Mouse (Mus musculus): ENCODE results near the gene S100a1. TPM values are rescaled to one million over a fixed set of nuclear protein-coding genes. Genes with fewer than 3 reads are reported as not detected.

The S100a1 gene
- polyA plus RNA-seq, 1 experiment from 2014 or later = 13.0 TPM

DNA sequence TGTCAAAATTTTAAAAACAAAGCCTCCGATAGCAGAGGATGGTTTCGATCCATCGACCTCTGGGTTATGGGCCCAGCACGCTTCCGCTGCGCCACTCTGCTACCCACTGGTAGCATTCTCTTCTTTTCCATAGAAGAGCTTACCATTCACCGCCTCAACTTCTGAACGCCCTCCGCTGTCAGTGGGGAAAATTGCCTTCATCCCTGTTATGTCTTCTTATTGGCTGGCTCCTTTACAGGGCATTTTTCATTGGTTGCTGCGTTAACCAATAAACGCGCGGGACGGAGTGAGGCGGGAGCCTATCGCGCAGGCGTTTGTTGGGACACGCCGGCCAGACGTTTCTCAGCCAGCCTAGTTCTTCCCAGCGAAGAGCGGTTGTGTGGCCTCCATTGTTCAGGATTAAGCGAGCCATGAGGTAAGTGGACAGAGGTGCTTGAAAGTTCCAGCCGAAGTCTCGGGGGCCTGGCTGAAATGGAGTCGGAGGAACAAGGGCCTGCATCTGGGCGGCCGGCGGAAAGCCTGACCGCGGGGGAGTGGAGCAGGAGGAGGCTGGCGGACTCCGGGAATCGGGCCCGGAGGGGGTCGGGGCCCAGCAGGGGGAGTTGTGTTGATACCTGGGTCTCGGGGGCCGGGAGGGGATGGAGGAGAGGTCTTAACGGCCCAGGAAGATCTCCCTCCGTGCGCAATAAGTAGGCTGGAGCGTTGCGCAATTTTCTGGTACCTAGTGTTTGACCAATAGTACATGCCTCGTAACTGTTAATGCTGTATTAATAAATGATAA is 38.2 kb downstream of the S100a1 start, which contains the start of gene Ilf2:
Gene Ilf2 (plus strand): TSS at position 296 of the 781 bp plus-strand sequence.
- Histone ChIP-seq H3K9me3 (no peaks in the 10 kb centered on the region), H3K9ac (peak within 1 kb of the TSS; percentile 94), H3K4me3 (peak within 1 kb of the TSS; percentile 73), H3K4me1 (replicated peaks) (peaks cover 14% of the 10 kb centered on the region), H3K36me3 (peaks cover 34% of the 10 kb centered on the region), H3K27ac (replicated peaks) (peak within 1 kb of the TSS; percentile 95), H3K4me2 (peak within 1 kb of the TSS; percentile 80), H3K27me3 (no peaks in the 10 kb centered on the region)
- under 1% methylated on average over 45 of the region's 45 CpGs for WGBS
- peak; percentile 99 for ATAC-seq (ENCODE audit: low read depth)

GRCm38 (mm10) chr3:90475151-90475830 is 38.9 kb downstream of the S100a1 start:
- Histone ChIP-seq H3K36me3 (peaks cover 26% of the 10 kb centered on the region), H3K9ac (no peak overlapping the region), H3K4me3 (peak overlapping the region; percentile 33), H3K27ac (replicated peaks) (no peak overlapping the region), H3K9me3 (no peaks in the 10 kb centered on the region), H3K4me1 (replicated peaks) (peaks cover 14% of the 10 kb centered on the region), H3K4me2 (peak overlapping the region; percentile 45), H3K27me3 (no peaks in the 10 kb centered on the region)
- ATAC-seq (ENCODE audit: low read depth) = peak; percentile 13
- 41% methylated on average over 16 of the region's 16 CpGs for WGBS

DNA sequence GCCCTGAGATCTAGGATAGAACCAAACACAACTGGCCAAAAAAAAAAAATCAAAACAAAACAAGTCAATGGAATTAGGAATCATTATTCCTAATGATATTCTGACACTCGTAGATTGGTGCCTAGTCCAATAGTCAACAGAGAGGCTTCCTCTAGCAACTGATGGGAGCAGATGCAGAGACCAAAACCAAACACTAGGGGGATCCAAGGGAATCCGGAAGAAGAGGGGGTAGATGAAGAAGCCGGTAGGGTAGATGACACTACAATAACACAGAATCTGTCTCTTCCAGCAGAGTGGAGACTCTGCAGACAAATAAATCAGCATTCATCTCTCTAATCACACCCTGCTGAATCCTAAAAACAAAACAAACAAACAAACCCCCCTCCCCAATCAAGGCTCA is 42.0 kb downstream of the S100a1 start:
- ATAC-seq (ENCODE audit: low read depth) = no peak
- peaks cover 3% of the 10 kb centered on the region; the same call in 1 of the 2 replicates for H3K27me3 ChIP-seq
- WGBS = 43% methylated on average over 3 of the region's 3 CpGs

DNA sequence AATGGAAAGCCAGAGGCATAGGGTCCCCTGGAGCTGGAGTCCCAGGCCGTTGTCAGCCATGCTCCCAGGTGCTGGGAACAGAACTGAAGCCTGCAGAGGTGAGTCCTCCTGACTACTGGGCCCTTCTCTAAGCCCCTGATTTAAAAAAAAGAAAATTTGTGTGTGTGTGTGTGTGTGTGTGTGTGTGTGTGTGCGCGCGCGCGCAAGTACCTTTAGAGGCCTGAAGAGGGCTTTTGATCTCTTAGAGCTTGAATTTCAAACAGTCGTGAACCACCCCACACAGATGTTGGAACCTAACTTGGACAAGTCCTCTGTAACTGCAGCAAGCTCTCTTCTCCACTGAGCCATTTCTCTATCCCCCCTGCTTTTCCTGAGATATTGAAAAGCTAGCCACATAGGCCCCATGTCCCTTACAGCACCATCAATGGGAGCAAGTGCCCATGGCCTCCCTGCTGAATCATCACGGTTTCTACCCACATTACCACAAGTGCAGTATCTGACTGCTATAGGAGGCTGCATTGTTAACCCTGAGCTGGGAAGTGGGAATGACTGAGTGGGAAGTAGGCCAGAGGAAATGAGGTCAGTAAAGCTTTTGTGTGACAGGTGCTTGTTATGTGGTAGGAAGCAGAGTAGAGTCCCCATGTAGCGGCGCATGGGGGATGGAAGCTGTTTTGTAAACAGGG is 46.4 kb downstream of the S100a1 start:
- peaks cover 43% of the 10 kb centered on the region for H3K27me3 ChIP-seq
- no peak overlapping the region for H3K27ac ChIP-seq (replicated peaks)
- 95% methylated on average over 10 of the region's 10 CpGs for WGBS
- H3K4me3 ChIP-seq = no peak overlapping the region
- ATAC-seq (ENCODE audit: low read depth) = no peak
- peaks cover 21% of the 10 kb centered on the region for H3K4me1 ChIP-seq (replicated peaks)
- no peaks in the 10 kb centered on the region for H3K36me3 ChIP-seq
- H3K9me3 ChIP-seq = no peaks in the 10 kb centered on the region
- H3K4me2 ChIP-seq = no peak overlapping the region
- H3K9ac ChIP-seq = no peak overlapping the region

More for the DNA sequence above, 42.0 kb downstream of the S100a1 start:
- H3K9ac ChIP-seq = no peak overlapping the region
- no peak overlapping the region for H3K27ac ChIP-seq (replicated peaks)
- no peaks in the 10 kb centered on the region for H3K36me3 ChIP-seq
- H3K4me1 ChIP-seq (replicated peaks) = peaks cover 7% of the 10 kb centered on the region
- H3K4me2 ChIP-seq = no peak overlapping the region
- H3K9me3 ChIP-seq = no peaks in the 10 kb centered on the region
- H3K4me3 ChIP-seq = no peak overlapping the region

DNA sequence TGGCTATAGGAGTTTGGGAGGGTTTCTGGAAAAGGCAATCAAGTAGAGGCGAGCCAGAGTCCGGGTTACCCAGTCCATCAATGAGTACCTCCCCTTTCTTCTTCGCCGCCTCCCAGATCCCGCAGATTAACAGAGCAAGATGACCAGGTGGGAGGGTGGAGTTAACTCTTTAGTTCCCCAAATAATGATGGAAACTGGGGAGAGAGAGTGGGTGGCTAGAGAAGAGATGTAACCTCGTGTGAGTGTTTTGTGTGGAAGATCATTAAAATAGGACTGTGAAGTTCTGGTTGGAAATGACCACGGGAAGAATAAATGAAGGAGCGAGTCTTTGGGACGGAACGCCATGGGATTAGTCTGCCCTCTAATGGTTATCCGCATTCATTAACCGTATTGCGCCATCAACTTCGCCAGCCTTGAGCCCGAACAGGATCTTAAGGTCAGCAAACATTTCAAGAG is 47.9 kb downstream of the S100a1 start:
- Histone ChIP-seq H3K4me1 (replicated peaks) (peaks cover 21% of the 10 kb centered on the region), H3K9ac (peak overlapping the region; percentile 65), H3K4me3 (peak overlapping the region; percentile 55), H3K27me3 (peaks cover 57% of the 10 kb centered on the region), H3K9me3 (no peaks in the 10 kb centered on the region), H3K27ac (replicated peaks) (no peak overlapping the region), H3K36me3 (no peaks in the 10 kb centered on the region), H3K4me2 (peak overlapping the region; percentile 94)
- peak; percentile 23; the same call in 1 of the 2 replicates for ATAC-seq (ENCODE audit: low read depth)
- WGBS = under 1% methylated on average over 15 of the region's 15 CpGs

DNA sequence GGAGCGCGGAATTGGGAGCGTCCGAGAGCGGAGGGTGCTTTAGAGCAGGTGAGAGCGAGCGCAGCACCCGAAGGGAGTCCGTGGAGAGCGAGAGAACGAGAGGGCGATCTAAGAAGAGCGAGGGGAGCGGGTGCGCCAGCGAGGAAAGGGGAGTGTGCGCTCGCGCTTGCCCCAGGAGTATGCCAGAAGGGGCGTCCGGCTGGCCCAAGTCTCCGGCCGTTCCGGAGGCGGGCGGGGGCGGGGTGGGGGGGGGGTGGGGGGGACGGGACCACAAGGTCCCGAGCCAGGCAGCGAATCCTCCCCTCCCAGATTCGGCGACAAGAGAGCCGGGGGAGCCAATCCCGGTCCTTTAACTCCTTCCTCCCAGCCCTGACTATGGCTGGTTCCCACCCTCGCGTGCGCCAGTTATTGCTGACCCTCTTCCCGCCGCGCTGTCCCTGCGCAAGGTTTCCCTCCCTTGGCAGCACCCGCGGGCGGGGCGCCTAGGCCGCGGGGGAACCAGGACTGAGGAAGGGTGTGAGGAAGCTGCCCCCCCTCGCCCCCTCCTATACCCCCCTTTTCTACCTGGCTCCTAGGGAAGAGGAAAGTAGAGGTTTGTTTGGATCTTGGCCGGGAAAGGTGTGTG is 48.4 kb downstream of the S100a1 start, which contains the start of gene Npr1:
Gene Npr1 (minus strand): TSS at position 181 of the 625 bp plus-strand sequence.
- ATAC-seq (ENCODE audit: low read depth) = peak; percentile 56
- WGBS = under 1% methylated on average over 36 of the region's 49 CpGs
- no peaks in the 10 kb centered on the region for H3K9me3 ChIP-seq

DNA sequence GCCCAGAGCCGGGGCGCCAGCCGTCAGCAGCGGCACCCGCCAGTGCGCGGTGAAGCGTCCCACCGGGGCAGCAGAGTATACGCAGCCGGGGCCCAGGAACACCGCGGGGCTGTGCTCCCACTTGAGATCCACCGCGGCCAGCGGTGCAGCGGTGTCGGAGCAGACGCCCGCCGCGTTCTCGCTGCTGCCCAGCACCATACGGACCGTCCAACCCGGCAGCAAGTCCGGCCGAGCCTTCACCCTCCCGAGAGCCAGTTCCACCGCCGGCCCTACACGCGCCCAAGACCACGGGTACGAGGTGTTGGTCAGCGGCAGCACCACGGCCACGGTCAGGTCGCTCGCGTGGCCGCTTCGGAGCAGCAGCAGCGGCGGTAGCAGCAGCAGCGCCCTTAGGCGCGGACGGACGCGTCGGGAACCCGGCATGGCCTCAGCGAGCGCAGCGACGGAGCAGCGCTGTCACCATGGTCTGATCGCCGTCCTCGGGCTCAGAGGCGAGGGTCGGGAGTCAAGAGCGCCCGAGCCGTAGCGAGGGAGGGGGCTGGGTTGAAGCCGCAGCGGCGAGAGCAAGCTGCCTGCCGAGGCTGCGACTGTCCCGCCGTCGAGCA is 49.0 kb downstream of the S100a1 start:
- no peaks in the 10 kb centered on the region for H3K9me3 ChIP-seq
- H3K9ac ChIP-seq = peak overlapping the region; percentile 65
- H3K4me3 ChIP-seq = peak overlapping the region; percentile 55
- peaks cover 65% of the 10 kb centered on the region for H3K27me3 ChIP-seq
- H3K4me2 ChIP-seq = peak overlapping the region; percentile 94
- H3K27ac ChIP-seq (replicated peaks) = no peak overlapping the region
- WGBS = under 1% methylated on average over 75 of the region's 75 CpGs
- peaks cover 21% of the 10 kb centered on the region for H3K4me1 ChIP-seq (replicated peaks)
- ATAC-seq (ENCODE audit: low read depth) = peak; percentile 45
- no peaks in the 10 kb centered on the region for H3K36me3 ChIP-seq

More for the DNA sequence above, 48.4 kb downstream of the S100a1 start, which contains the start of gene Npr1:
- Histone ChIP-seq H3K27ac (replicated peaks) (no peak within 1 kb of the TSS), H3K9ac (peak within 1 kb of the TSS; percentile 65), H3K4me2 (peak within 1 kb of the TSS; percentile 94), H3K36me3 (no peaks in the 10 kb centered on the region), H3K4me3 (peak within 1 kb of the TSS; percentile 55), H3K4me1 (replicated peaks) (peaks cover 21% of the 10 kb centered on the region), H3K27me3 (peaks cover 62% of the 10 kb centered on the region)

DNA sequence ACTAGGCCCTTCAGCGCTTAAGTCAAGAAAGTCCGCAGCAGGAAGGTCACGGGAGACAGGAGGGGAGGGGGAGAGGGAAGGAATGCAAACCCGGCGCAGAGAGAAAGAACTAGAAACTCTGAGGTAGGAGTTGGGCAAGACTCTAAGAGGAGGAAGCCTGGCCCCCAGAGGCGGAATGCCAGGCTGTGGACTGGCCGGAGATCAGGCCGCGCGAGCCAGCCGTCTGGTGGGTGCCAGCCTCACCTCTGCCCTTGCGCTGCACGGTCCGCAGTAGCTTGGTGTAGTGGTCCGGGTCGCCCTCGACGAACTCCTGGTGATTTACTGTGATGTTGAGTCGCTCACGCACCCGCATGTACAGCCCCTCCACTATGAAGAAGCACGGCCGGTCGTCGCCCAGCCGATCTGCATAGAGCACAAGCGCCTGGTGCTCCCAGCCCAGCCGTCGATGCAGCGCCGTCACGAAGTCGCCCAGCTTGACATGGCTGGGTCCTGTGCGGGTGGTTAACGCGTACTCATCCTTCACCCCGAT is 49.6 kb downstream of the S100a1 start:
- Histone ChIP-seq H3K4me2 (peak overlapping the region; percentile 94), H3K4me1 (replicated peaks) (peaks cover 21% of the 10 kb centered on the region), H3K36me3 (no peaks in the 10 kb centered on the region), H3K27ac (replicated peaks) (no peak overlapping the region), H3K4me3 (peak overlapping the region; percentile 55), H3K9ac (peak overlapping the region; percentile 65), H3K27me3 (peaks cover 65% of the 10 kb centered on the region), H3K9me3 (no peaks in the 10 kb centered on the region)
- ATAC-seq (ENCODE audit: low read depth) = peak; percentile 28; the same call in 1 of the 2 replicates
- 9% methylated on average over 37 of the region's 37 CpGs for whole genome bisulfite sequencing

GRCm38 (mm10) chr3:90462579-90462978 is 51.6 kb downstream of the S100a1 start:
- H3K27ac ChIP-seq (replicated peaks) = no peak overlapping the region
- peaks cover 62% of the 10 kb centered on the region for H3K27me3 ChIP-seq
- H3K4me3 ChIP-seq = no peak overlapping the region
- no peaks in the 10 kb centered on the region for H3K9me3 ChIP-seq
- H3K36me3 ChIP-seq = no peaks in the 10 kb centered on the region
- ATAC-seq (ENCODE audit: low read depth) = no peak
- 33% methylated on average over 7 of the region's 7 CpGs for WGBS
- no peak overlapping the region for H3K9ac ChIP-seq
- H3K4me2 ChIP-seq = no peak overlapping the region
- H3K4me1 ChIP-seq (replicated peaks) = peaks cover 21% of the 10 kb centered on the region

DNA sequence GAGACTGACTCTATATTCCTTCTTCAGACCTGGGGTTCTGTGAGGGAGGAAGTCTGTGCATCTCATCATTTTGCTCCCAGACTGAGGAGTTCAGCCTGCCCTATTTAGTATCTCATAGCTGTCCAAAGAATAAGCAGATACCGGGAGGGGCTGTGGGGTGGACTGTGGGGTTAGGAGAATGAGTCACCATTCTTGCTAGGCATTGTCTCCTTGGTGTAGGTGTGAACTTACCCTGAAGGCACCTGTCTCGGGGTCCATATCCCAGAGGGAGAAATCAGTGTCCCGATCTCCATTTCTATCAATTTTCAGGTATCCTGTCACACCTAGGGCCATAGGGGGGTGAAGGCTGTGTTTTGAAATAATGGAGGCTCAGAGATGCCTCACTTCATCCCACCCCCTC is 52.3 kb downstream of the S100a1 start:
- H3K27me3 ChIP-seq = peaks cover 62% of the 10 kb centered on the region
- no peak overlapping the region for H3K27ac ChIP-seq (replicated peaks)
- ATAC-seq (ENCODE audit: low read depth) = no peak
- no peaks in the 10 kb centered on the region for H3K36me3 ChIP-seq
- no peak overlapping the region for H3K9ac ChIP-seq
- no peaks in the 10 kb centered on the region for H3K9me3 ChIP-seq
- no peak overlapping the region for H3K4me3 ChIP-seq
- 87% methylated on average over 3 of the region's 3 CpGs for WGBS
- peaks cover 21% of the 10 kb centered on the region for H3K4me1 ChIP-seq (replicated peaks)
- H3K4me2 ChIP-seq = no peak overlapping the region

Data from neural tube, embryonic 13.5 days (tissue).